Mouse (Mus musculus): ENCODE measurements around the gene Slc28a2. TPM values are rescaled to one million over a fixed set of nuclear protein-coding genes. Genes with fewer than 3 reads are reported as not detected.
"Not testable (repeated sequence)": the region's sequence is repeated elsewhere in the genome, so short reads cannot be mapped to it uniquely, and the experiment has no call there.

Gene Slc28a2
- 1 to 10 TPM; 1.8 to 2.4 TPM for total RNA-seq (2021)
- long read RNA-seq, experiment 1, partial matches to known transcripts: 0 of 2 reads
- long read RNA-seq, experiment 1, other reads (novel, unspliced or antisense): 1 of 2 reads
- long read RNA-seq, experiment 2, partial matches to known transcripts: 0 of 5 reads
- long read RNA-seq, experiment 2, other reads (novel, unspliced or antisense): 1 of 5 reads

DNA sequence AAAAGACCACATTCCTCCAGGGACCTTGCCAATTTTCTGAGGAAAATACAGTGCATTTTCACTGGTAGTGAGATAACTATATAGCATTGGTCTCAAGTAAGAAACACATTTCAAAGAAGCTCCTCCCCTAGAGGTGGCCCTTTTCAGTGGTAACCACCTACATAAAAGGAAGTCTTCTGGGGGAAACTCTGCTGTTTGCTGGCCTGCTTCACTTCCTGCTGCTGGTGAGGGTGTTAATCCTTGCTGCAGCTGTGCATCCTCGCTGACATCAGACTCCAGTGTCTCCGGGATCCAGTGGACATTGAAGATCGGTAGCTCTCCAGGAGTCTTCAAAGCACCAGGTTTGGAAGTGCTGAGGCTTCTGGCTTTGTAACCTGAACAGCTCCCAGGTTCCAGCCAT is at the start of gene Slc28a2:
Gene Slc28a2, plus strand, starts transcription at position 278 of the 400 bp plus-strand sequence.
- not testable (repeated sequence) for DNase-seq (ENCODE audit: low spot score in 2 of 2)

DNA sequence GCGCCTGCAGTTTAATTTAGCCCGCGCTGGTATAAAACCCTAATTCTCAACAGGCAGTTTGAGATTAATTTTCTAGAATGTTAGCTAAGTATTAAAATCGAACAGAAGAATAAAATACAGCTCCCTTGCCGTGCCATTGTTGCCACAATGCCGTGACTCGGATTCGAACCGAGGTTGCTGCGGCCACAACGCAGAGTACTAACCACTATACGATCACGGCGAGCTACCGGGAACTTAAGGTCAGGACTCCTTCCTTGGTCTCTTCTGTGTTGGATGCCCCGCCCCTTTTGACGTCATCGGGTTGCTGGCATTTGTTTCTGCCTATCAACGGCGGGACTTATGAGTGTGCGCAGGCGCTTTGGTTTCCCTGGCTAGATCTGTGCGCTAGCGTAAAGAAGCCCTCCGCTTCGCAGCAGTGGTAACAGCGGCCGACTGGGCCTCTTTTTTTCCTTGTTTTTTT is 49.0 kb upstream of the Slc28a2 start:
- DNase-seq (ENCODE audit: low spot score in 2 of 2): peak; percentile 94 to 95

DNA sequence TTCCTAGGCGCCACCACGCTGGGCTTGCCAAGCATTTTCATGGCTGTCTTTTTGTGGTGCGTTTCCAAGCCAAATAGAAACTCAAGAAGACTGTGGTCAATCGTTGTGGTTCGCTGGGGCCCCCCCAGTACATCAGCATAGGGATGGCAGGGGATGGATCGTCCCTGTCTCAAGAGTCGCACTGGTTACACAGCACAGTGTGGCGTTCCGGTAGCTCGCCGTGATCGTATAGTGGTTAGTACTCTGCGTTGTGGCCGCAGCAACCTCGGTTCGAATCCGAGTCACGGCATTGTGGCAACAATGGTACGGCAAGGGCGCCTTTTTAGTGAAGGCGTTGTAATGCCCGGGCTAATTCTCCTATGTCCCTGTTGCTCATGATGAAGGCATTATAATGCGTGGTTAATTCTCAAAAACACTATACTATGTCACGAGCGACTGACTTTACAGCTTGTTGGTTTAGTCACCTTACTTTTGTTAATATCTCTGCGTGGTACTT is 48.5 kb upstream of the Slc28a2 start:
- DNase-seq (ENCODE audit: low spot score in 2 of 2): peak; percentile 45 to 50

DNA sequence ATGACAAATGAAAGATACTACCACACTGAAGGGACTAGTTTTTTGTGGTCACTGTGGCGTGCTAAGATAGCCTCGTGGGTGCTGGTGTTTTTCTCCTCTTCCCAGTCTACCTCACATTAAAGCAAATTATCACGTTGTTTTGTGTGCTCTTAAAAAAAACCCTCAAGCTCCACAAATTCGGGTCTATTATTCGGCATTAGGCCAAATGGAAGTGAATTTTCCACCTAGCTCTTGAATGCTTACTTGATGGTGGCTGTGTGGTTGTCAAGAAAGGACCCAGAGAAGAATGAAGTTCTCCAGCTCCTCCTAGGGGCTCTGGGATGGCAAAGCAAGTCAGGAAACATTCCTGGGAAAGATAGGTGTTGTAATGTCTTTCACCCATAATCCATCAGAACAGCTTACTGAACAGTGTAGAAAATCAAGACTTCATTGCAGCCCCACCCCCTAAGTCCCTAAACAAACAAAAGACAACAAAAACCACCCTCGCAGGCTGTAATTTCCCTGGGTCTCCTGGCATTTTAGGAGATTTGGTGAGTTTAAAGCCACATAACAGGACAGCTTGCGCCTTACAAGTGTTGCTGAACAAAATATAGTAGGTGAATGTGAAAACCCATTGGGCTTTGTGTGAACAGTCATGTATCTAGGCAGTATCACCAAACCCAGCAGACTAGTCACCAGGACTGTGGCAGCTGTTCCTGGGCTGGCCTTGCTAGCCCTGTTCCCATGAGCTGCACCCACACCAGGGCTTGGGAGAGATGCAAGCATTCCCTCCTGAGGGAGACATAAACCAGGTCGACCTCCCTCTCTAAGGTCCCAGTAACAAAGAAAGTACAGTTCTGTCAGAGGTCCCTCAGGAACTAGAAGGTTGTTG is 47.6 kb upstream of the Slc28a2 start:
- no peak for DNase-seq (ENCODE audit: low spot score in 2 of 2)

DNA sequence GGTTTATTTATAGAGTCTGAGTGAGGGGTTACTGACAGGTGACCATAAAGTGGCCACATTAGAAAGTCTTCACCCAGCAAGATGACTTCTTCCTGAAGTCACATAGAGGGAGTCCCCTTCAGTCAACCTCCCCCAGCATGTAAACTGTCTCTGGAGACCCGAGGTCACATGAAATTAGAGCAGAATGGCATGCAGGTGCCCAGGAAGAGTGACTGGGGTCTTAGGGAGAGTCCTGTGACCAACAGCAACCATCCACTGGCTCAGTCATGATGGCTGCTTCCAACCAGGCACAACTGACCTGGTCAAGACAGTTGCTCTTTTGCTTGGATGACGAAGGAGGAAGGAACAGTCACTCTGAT is 47.0 kb upstream of the Slc28a2 start:
- no peak for DNase-seq (ENCODE audit: low spot score in 2 of 2)

DNA sequence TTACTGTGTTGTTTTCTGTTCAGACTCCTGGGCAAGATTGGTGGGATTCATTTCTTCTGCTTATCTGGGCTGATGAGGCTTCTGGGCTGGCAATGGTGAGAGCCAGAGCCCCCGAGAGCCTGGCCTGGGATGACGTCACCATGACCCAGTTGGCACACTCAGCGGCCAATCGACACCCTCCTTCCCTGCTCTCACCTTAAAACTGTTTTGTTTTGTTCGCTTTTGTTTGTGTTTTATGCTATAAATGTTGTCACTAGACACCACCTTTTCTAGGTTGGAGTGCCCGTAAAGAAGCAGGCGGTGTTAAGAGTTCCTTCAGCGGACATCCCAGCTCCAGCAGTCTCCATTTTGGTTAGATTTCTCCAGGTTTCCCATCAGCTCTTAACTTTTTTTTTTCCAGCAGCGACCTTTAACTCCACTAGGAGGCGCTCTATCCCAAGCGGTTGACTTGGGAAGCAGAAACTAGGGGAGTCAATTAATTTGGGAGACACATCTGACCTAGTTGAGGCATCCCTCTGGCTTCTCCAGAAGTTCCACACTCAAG is 45.4 kb upstream of the Slc28a2 start:
- no peak for DNase-seq (ENCODE audit: low spot score in 2 of 2)

DNA sequence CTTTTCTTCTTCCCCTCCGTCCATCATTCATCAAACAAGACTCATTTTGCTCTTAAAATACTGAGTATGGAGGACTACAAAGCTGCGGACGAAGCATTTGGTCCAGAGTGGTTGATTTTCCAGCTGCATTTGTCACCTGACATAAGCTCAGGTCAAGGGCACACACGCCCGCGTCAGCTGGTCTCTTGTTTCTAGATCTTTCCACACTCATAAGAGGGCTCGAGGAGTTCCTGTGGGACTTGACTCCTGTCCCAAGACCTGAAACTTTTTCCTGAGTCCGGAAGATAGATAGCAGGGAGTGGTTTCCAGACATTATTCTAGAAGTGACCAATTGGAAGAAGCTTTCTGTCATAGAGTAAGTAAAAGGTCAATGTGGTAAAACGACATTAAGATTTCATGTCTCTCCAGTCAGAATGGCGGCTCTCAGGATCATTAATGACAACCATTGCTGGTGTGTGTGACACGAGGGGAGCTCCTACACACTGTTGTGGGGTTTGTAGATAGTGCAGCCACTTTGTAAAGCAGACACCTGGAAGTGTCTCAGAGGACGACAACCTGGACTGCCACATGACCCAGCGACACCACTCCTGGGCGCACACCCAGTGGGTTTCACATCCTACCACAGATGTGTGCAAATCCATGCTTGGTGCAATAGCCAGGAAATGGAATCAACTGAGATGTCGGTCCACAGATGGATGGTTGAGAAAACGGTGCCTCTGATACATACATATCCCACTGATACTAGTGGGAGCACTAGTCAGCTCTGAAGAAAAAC is 44.8 kb upstream of the Slc28a2 start:
- DNase-seq (ENCODE audit: low spot score in 2 of 2): no peak

DNA sequence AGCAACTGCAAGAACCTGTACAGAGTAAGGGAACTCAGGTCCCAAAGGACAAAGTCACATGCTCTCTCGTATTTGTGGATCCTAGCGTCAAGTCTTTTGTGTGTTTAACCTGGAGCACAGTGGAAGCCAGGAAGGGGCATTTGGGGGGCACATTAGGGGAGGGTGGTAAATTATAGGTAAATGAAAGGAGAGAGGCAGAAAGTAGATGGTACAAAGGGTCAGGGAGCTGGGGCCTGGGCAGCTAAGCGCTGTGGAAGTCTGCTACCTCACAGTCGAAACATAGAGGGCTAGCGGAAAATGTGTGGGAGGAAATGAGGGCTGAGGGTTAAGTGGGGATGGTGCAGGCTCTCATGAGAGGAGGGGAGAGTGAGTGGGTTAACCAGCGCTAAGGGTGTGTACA is 44.2 kb upstream of the Slc28a2 start:
- DNase-seq (ENCODE audit: low spot score in 2 of 2): no peak

DNA sequence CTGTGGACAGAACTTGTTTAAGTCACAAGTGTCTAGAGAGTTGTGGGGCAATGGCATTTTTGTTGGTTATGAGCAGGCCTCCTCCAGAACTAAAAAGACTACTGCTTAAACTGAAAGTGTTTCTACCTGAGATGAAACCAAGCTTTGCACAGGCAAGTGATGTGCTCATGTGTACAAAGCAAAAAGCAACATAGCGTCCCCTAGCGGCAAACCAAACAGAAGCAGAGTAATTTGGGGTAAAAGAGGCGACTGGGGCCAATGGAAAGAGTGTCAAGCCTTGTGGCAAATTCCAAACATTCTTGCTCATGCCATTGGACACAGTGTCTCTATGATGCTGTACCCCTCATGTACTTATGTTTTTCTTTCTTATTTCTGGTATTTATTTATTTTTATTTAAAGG is 41.2 kb upstream of the Slc28a2 start:
- no peak for DNase-seq (ENCODE audit: low spot score in 2 of 2)

DNA sequence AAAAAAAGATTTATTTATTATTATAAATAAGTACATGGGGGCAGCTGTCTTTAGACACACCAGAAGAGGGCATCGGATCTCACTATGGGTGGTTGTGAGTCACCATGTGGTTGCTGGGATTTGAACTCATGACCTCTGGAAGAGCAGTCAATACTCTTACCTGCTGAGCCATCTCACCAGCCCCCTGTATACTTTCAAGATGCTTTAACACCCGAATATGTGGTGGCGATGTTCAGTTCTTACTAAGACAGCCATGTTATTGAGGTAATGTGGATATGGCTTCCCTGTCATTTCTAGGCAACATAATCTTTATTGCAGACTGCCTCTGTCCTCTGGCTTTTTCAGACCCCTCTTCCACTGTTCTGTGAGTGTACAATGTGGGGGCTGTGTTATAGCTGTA is 39.1 kb upstream of the Slc28a2 start:
- not testable (repeated sequence) for DNase-seq (ENCODE audit: low spot score in 2 of 2)

DNA sequence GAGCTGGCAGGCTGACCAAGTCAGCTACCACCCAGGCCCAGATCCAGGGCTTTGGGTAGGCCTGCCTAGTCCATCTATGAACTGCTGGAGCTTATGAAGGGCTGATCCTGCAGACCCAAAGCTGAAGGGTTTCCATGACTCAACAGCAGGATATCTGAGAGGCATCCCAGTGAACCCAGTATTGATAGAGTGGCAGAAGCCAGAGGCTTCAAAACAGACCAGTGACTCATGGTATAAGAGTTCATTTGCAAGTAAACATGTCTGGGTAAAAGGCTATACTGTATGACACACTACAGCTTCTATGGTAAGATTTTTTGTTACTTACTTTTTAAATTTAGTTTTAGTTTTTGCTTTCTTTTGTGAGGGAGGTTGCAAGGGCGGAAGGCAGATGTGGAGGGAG is 30.1 kb upstream of the Slc28a2 start:
- DNase-seq (ENCODE audit: low spot score in 2 of 2): no peak

DNA sequence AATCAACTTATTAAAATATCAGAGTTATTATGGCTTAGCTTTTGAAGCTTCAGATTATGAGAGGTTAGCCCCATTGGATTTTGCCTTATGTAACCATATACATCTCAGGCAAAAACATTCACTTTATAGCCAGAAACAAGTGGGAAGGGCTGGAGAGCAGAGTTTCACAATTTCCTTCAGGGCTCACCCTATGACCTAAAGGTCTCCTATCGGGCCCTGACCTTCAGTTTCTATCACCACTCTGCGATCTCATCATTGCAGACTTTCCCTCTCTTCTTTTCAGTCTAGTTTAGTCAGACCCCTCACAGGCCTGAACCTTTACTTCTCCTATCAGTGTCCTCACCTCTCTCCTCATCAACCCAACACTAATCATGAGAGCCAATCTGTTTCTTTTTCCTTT is 18.7 kb upstream of the Slc28a2 start:
- no peak for DNase-seq (ENCODE audit: low spot score in 2 of 2)

DNA sequence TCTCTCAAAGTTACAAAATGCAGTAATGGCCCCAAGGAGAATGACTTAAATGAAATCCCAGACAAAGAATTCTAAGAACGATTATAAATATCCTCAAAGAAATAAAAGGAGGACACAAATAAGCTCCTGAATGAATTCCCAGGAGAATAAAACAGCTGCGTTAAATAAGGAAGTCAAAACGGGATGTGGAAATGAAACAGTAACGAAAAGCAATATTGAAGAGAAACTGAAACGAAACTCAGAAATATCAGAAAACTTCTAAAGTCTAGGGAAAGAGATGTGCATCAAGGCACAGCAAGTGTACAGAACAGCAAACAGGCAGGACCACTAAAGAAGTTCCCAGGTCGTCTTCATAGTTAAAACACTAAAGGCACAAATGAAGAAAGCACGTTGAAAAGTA is 17.3 kb upstream of the Slc28a2 start:
- no peak for DNase-seq (ENCODE audit: low spot score in 2 of 2)

DNA sequence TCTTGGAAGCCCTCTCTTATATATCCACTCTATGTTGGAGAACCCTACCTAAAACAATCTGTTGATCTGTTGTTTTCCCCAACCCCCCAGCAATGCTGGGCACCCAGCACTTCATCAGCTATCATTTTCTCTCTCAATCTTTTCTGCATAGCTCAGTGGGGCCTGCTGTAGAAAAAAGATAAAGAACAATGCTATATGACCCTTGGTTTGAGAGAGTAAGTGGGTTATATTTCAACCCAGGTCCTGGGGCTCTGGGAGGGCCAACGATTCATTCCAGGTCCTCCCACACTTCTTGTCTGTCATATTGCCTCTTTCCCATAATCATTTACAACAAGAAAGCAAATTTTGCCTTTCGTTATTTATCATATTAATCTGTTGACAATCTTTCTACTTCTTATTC is 368 bp downstream of the Slc28a2 start:
- not testable (repeated sequence) for DNase-seq (ENCODE audit: low spot score in 2 of 2)

DNA sequence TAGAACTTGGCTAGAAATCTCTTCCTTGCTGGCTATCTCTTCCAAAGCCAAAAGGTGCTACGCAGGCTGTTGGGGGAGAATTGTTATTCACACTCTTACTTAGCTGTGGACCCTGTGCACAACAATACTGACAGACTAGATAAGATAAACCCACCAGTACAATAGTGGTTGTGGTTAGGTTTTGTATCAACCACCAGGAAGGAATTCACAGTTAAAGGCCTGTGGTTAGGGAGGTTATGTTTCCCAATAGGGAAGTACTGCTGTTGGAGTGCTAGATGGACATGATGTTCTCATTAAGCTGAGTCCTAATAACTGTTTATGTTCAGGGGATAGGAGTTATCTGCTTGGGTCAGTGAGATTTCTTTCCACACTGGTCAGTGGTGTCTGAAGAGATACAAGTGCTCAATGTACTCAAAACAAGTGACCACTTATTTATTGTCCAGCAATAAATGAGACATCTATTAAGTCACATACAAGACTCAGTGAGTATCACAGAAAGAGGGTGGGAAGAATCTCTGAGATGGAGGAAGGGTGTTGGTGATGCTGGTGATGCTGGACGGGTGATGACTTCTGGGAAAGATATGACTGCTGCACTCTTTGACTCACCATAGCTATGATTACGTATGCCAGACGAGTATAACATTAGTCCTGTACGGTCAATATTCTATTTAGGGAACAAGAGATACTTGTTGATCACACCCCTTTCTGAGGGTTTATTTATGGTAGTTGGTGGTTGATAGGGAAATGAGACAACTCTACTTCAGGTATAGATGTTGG is 12.6 kb downstream of the Slc28a2 start:
- DNase-seq (ENCODE audit: low spot score in 2 of 2): not testable (repeated sequence)

DNA sequence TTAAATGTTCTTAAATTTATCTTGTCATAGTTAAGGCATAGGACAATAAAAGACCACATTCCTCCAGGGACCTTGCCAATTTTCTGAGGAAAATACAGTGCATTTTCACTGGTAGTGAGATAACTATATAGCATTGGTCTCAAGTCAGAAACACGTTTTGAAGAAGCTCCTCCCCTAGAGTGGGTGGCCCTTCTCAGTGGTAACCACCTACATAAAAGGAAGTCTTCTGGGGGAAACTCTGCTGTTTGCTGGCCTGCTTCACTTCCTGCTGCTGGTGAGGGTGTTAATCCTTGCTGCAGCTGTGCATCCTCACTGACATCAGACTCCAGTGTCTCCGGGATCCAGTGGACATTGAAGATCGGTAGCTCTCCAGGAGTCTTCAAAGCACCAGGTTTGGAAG is 14.2 kb downstream of the Slc28a2 start:
- DNase-seq (ENCODE audit: low spot score in 2 of 2): not testable (repeated sequence)

DNA sequence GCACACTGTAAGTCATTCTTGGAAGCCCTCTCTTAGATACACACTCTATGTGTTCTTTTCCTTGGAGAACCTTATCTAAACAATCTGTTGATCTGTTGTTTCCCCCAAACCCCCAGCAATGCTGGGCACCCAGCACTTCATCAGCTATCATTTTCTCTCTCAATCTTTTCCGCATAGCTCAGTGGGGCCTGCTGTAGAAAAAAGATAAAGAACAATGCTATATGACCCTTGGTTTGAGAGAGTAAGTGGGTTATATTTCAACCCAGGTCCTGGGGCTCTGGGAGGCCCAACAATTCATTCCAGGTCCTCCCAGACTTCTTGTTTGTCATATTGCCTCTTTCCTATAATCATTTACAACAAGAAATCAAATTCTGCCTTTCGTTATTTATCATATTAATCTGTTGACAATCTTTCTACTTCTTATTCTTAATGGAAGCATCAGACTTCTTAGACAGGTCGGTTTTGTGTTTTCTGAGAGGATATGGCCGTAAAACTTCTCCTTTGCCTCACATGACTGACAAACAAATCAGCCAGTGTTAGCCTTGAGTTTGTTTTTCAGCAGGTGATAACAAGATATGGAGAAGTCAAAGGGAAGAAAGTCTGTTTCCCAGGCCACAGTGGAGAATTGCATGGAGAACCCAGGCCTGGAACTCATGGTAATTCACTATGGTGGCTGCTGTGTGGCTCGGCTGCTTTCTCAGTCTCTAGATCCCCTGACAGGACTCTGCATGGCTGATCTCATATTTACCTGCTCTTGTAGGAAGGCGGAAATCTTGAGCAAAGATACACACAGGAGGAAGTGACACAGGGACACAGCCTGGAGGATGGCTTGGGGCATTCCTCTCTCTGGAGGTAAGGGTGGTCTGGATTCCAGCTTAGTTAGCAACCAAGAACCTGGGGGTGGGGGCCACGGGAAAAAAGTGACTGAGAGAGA is 15.0 kb downstream of the Slc28a2 start:
- no peak for DNase-seq (ENCODE audit: low spot score in 2 of 2)

DNA sequence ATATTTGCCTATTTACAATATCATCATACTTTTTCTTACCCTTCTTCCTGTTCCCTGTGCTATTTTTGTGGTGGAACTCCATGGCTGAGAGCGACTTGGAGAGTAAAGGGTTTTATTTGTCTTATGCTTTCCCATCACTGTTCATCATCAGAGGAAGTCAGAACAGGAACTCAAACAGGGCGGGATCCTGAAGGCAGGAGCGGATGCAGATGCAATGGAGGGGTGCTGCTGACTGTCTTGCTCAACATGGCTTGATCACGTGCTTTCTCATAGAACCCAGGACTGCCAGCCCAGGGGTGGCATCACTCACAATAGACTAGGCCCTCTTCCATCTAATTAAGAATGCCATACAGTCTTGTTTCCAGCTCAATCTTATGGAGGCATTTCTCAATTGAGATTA is 24.1 kb downstream of the Slc28a2 start:
- DNase-seq (ENCODE audit: low spot score in 2 of 2): no peak

DNA sequence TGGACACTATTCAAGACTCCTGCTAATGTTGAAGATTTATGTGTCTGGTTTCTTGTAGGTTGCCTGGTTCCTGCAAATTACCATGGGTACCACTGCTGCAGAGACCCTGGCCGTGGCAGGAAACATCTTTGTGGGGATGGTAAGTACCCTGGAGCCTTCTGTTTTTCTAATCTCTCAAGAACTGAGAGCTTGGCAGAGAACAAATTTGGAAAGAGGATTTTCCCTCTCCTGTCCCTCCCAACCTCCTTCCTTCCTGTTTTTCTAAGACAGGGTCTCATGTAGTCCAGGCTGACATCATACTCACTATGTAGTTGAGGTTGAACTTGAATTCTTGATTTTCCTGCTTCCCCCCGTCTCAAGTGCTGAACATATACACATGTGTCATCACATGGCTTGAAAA is 26.1 kb downstream of the Slc28a2 start:
- DNase-seq (ENCODE audit: low spot score in 2 of 2): no peak

DNA sequence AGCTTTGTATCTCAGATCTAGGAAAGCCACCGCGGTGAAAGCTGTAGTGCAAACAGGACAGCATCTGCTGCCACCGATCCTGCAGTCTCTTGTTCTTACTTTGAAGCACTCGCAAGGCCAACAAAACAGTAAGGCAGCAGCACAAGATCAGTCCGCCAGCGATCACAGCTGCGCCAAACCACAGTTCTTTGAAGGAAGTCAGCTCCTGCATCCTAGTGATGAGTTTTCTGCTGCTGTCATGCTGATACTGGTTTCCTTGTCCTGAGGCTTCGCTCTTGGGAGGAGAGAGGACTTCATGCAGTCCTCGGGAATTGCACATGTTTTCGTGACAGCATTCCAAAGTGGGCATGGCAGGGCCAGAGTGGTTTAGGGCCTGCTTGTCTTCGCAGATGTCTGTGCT is 40.6 kb downstream of the Slc28a2 start:
- DNase-seq (ENCODE audit: low spot score in 2 of 2): no peak
